Mouse (Mus musculus) thymus, adult 2 months (tissue): Measurements from ENCODE around the gene Aldoart2.

Experiments
- CTCF ChIP-seq: fragments of 200-500 bp; IDR thresholded peaks from 2 replicates; pipeline ENCODE4 v1.5.1; 2012; ENCODE audit warnings: mild to moderate bottlenecking, control low read depth, low read length, moderate library complexity, borderline replicate concordance; ENCODE audit not compliant: control insufficient read depth, poor library complexity, insufficient read depth; ENCODE audit errors: extremely low read depth
- POLR2A ChIP-seq: fragments of 200-500 bp; IDR thresholded peaks from 2 replicates; pipeline ENCODE4 v1.6.1; 2012; ENCODE audit warnings: mild to moderate bottlenecking, low read length, control low read depth, moderate library complexity; ENCODE audit not compliant: control insufficient read depth, poor library complexity, insufficient read depth; ENCODE audit errors: extremely low read depth

DNA sequence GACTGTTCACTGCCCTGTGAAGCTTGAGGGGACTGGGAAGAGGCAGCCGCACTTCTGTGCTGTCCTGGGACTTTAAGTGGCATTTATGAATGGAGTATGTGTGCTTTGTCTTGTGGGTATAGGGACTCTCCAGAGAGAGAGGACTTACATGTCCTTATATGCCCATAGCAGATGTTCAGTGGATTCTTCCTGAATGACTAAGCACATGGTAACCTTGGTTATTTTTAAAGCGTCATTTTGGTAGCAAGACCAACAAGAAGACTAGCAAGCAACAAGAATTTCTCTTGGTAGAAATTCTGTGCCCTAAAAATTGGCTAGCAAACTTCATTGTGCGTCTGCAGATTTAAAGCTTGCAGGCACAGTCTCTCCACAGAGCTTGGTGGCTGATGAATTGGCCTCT is 1.3 kb upstream of the Aldoart2 start:
- TF ChIP-seq CTCF (no peak), POLR2A (no peak)
